Mouse (Mus musculus): ENCODE measurements around the gene Iars2. TPM values are rescaled to one million over a fixed set of nuclear protein-coding genes. Genes with fewer than 3 reads are reported as not detected.

The Iars2 gene
- total and polyA plus RNA-seq, 2 experiments = 20.8 to 25.8 TPM

DNA sequence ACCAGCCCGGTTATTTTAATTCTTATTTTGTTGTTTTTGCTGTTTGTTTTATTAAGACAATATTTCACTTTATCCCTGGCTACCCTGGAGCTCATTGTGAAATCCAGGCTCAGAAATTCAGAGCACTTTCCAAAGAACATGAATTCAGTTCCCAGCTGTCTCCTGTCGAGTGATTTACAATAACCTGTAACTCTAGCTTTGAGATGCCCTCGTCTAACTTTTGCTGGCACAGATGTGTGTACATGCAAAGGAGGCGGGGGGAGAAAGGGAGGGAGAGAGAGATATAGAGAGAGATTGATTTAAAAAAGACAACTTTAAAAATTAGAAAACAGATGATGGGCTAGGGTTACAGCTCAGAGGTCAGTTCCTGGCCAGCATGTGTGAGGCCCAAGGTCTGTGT lies 25.5 kb upstream of the Iars2 start:
- no peak for DNase-seq (ENCODE audit: extremely low read depth, low read depth, low spot score)
- no peak overlapping the region for H3K27ac ChIP-seq (replicated peaks; ENCODE audit: insufficient read depth, low read depth, low read length)
- WGBS = 89% methylated on average over 4 of the region's 4 CpGs
- peaks cover 33% of the 10 kb centered on the region for H3K36me3 ChIP-seq (ENCODE audit: control insufficient read depth, insufficient read depth, low read length)
- H3K4me1 ChIP-seq (ENCODE audit: control insufficient read depth, insufficient read depth, low read length) = no peaks in the 10 kb centered on the region
- H3K4me3 ChIP-seq (ENCODE audit: insufficient read depth, low read depth, low read length) = no peak overlapping the region
- no peak overlapping the region for H3K9ac ChIP-seq (ENCODE audit: low read depth, low read length)
- TF ChIP-seq CTCF (IDR thresholded peaks at IDR 0.05; ENCODE audit: low read depth, low read length) (no peak), POLR2A (IDR thresholded peaks at IDR 0.05; ENCODE audit: extremely low read depth, insufficient read depth, low read length) (no peak)
- H3K79me2 ChIP-seq (ENCODE audit: control insufficient read depth, insufficient read depth, low read length) = no peaks in the 10 kb centered on the region
- H3K27me3 ChIP-seq (ENCODE audit: control insufficient read depth, insufficient read depth, low read length) = no peaks in the 10 kb centered on the region

GRCm38 (mm10) chr1:185353351-185353750 lies 24.2 kb upstream of the Iars2 start:
- H3K36me3 ChIP-seq (ENCODE audit: control insufficient read depth, insufficient read depth, low read length) = peaks cover 37% of the 10 kb centered on the region
- TF ChIP-seq POLR2A (IDR thresholded peaks at IDR 0.05; ENCODE audit: extremely low read depth, insufficient read depth, low read length) (no peak), CTCF (IDR thresholded peaks at IDR 0.05; ENCODE audit: low read depth, low read length) (no peak)
- no peak for DNase-seq (ENCODE audit: extremely low read depth, low read depth, low spot score)
- H3K4me1 ChIP-seq (ENCODE audit: control insufficient read depth, insufficient read depth, low read length) = no peaks in the 10 kb centered on the region
- no peak overlapping the region for H3K9ac ChIP-seq (ENCODE audit: low read depth, low read length)
- H3K27me3 ChIP-seq (ENCODE audit: control insufficient read depth, insufficient read depth, low read length) = no peaks in the 10 kb centered on the region
- WGBS = 98% methylated on average over 8 of the region's 8 CpGs
- no peak overlapping the region for H3K4me3 ChIP-seq (ENCODE audit: insufficient read depth, low read depth, low read length)
- H3K27ac ChIP-seq (replicated peaks; ENCODE audit: insufficient read depth, low read depth, low read length) = no peak overlapping the region
- no peaks in the 10 kb centered on the region for H3K79me2 ChIP-seq (ENCODE audit: control insufficient read depth, insufficient read depth, low read length)

- Histone ChIP-seq H3K36me3 (ENCODE audit: control insufficient read depth, insufficient read depth, low read length) (peaks cover 38% of the 10 kb centered on the region), H3K4me3 (ENCODE audit: insufficient read depth, low read depth, low read length) (no peak overlapping the region), H3K4me1 (ENCODE audit: control insufficient read depth, insufficient read depth, low read length) (no peaks in the 10 kb centered on the region), H3K9ac (ENCODE audit: low read depth, low read length) (no peak overlapping the region), H3K27ac (replicated peaks; ENCODE audit: insufficient read depth, low read depth, low read length) (no peak overlapping the region), H3K79me2 (ENCODE audit: control insufficient read depth, insufficient read depth, low read length) (no peaks in the 10 kb centered on the region), H3K27me3 (ENCODE audit: control insufficient read depth, insufficient read depth, low read length) (no peaks in the 10 kb centered on the region)
- TF ChIP-seq POLR2A (IDR thresholded peaks at IDR 0.05; ENCODE audit: extremely low read depth, insufficient read depth, low read length) (no peak), CTCF (IDR thresholded peaks at IDR 0.05; ENCODE audit: low read depth, low read length) (no peak)
- 91% methylated on average over 12 of the region's 12 CpGs for WGBS
- no peak for DNase-seq (ENCODE audit: extremely low read depth, low read depth, low spot score)
Observed at GRCm38 (mm10) chr1:185352151-185352550, 23.0 kb upstream of the Iars2 start.

GRCm38 (mm10) chr1:185350611-185351010 lies 21.4 kb upstream of the Iars2 start:
- WGBS = 93% methylated on average over 4 of the region's 4 CpGs
- no peak overlapping the region for H3K9ac ChIP-seq (ENCODE audit: low read depth, low read length)

GRCm38 (mm10) chr1:185349741-185350140 lies 20.5 kb upstream of the Iars2 start:
- H3K27me3 ChIP-seq (ENCODE audit: control insufficient read depth, insufficient read depth, low read length) = no peaks in the 10 kb centered on the region
- no peak overlapping the region for H3K27ac ChIP-seq (replicated peaks; ENCODE audit: insufficient read depth, low read depth, low read length)
- 94% methylated on average over 14 of the region's 14 CpGs for WGBS
- H3K9ac ChIP-seq (ENCODE audit: low read depth, low read length) = no peak overlapping the region
- no peak for DNase-seq (ENCODE audit: extremely low read depth, low read depth, low spot score)
- H3K36me3 ChIP-seq (ENCODE audit: control insufficient read depth, insufficient read depth, low read length) = peaks cover 32% of the 10 kb centered on the region
- TF ChIP-seq POLR2A (IDR thresholded peaks at IDR 0.05; ENCODE audit: extremely low read depth, insufficient read depth, low read length) = no peak
- TF ChIP-seq CTCF (IDR thresholded peaks at IDR 0.05; ENCODE audit: low read depth, low read length) = no peak
- no peaks in the 10 kb centered on the region for H3K79me2 ChIP-seq (ENCODE audit: control insufficient read depth, insufficient read depth, low read length)
- no peaks in the 10 kb centered on the region for H3K4me1 ChIP-seq (ENCODE audit: control insufficient read depth, insufficient read depth, low read length)
- no peak overlapping the region for H3K4me3 ChIP-seq (ENCODE audit: insufficient read depth, low read depth, low read length)

More at GRCm38 (mm10) chr1:185350611-185351010, 21.4 kb upstream of the Iars2 start:
- Histone ChIP-seq H3K27ac (replicated peaks; ENCODE audit: insufficient read depth, low read depth, low read length) (no peak overlapping the region), H3K79me2 (ENCODE audit: control insufficient read depth, insufficient read depth, low read length) (no peaks in the 10 kb centered on the region), H3K4me3 (ENCODE audit: insufficient read depth, low read depth, low read length) (no peak overlapping the region), H3K27me3 (ENCODE audit: control insufficient read depth, insufficient read depth, low read length) (no peaks in the 10 kb centered on the region), H3K36me3 (ENCODE audit: control insufficient read depth, insufficient read depth, low read length) (peaks cover 35% of the 10 kb centered on the region), H3K4me1 (ENCODE audit: control insufficient read depth, insufficient read depth, low read length) (no peaks in the 10 kb centered on the region)
- TF ChIP-seq CTCF (IDR thresholded peaks at IDR 0.05; ENCODE audit: low read depth, low read length) = no peak
- TF ChIP-seq POLR2A (IDR thresholded peaks at IDR 0.05; ENCODE audit: extremely low read depth, insufficient read depth, low read length) = no peak
- no peak for DNase-seq (ENCODE audit: extremely low read depth, low read depth, low spot score)

DNA sequence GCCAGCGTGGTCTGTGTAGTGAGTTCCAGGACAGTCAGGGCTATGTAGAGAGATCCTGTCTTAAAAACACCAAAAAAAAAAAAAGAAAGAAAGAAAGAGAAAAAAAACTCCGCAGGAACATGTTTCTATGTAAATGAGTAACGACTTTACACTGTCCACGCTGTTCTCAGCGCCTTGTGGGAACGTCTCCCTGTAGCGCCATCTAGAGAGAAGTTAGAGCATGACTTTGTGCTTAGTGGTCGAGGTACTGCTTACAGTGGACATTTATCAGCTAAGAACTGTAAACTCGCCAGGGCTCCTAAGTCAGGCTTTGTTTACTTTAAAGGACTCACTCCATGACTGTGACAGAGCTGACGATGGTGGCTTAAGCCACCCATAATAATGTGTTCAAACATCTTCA lies 17.0 kb upstream of the Iars2 start:
- DNase-seq (ENCODE audit: extremely low read depth, low read depth, low spot score) = no peak
- no peak overlapping the region for H3K4me3 ChIP-seq (ENCODE audit: insufficient read depth, low read depth, low read length)
- peaks cover 41% of the 10 kb centered on the region for H3K36me3 ChIP-seq (ENCODE audit: control insufficient read depth, insufficient read depth, low read length)
- peaks cover 3% of the 10 kb centered on the region; the same call in 1 of the 2 replicates for H3K79me2 ChIP-seq (ENCODE audit: control insufficient read depth, insufficient read depth, low read length)
- TF ChIP-seq CTCF (IDR thresholded peaks at IDR 0.05; ENCODE audit: low read depth, low read length) (peak; percentile 41; the same call in 1 of the 2 replicates), POLR2A (IDR thresholded peaks at IDR 0.05; ENCODE audit: extremely low read depth, insufficient read depth, low read length) (no peak)
- H3K27ac ChIP-seq (replicated peaks; ENCODE audit: insufficient read depth, low read depth, low read length) = no peak overlapping the region
- H3K4me1 ChIP-seq (ENCODE audit: control insufficient read depth, insufficient read depth, low read length) = no peaks in the 10 kb centered on the region
- WGBS = 72% methylated on average over 10 of the region's 10 CpGs
- H3K9ac ChIP-seq (ENCODE audit: low read depth, low read length) = no peak overlapping the region
- H3K27me3 ChIP-seq (ENCODE audit: control insufficient read depth, insufficient read depth, low read length) = no peaks in the 10 kb centered on the region
